Mouse (Mus musculus) MEL (cell line): ENCODE measurements around the gene 1700069L16Rik. TPM values are rescaled to one million over a fixed set of nuclear protein-coding genes. Genes with fewer than 3 reads are reported as not detected.

Source experiments
- DNase-seq: peaks from one replicate; pipeline ENCODE4 v3.0.0; 2011; ENCODE audit warnings: low read depth, low spot score
- H3K27ac ChIP-seq: 2 replicates; pipeline ENCODE4 v1.5.1; 2012; ENCODE audit warnings: low read depth, mild to moderate bottlenecking, control low read depth, low read length, moderate library complexity; ENCODE audit not compliant: control insufficient read depth
- H3K27me3 ChIP-seq, 2 experiments: fragments of 150-350 bp in 1 of 2; sonication (generic) in 1 of 2; 2 replicates each; pipeline ENCODE4 v1.6.1; 2012; ENCODE audit warnings: low read length in 2 of 2, mild to moderate bottlenecking in 2 of 2, improper control_type of control experiment in 1 of 2, moderate library complexity in 1 of 2; ENCODE audit not compliant: insufficient read depth in 2 of 2, control insufficient read depth in 1 of 2
- H3K36me3 ChIP-seq, 2 experiments: 2 replicates each; pipeline ENCODE4 v1.6.1; 2012 to 2014; ENCODE audit warnings: low read length in 2 of 2, improper control_type of control experiment in 1 of 2, inconsistent platforms in 1 of 2, mild to moderate bottlenecking in 1 of 2; ENCODE audit not compliant: insufficient read depth in 2 of 2, control insufficient read depth in 1 of 2
- H3K4me1 ChIP-seq, 2 experiments: fragments of 150-350 bp in 1 of 2; sonication (generic) in 1 of 2; 2 replicates each; pipeline ENCODE4 v1.6.1; 2012; ENCODE audit warnings: low read length in 2 of 2, improper control_type of control experiment in 1 of 2, mild to moderate bottlenecking in 1 of 2; ENCODE audit not compliant: insufficient read depth in 2 of 2, control insufficient read depth in 1 of 2
- H3K4me3 ChIP-seq, 2 experiments: fragments of 150-350 bp in 1 of 2; sonication (generic) in 1 of 2; 2 replicates each; pipeline ENCODE4 v1.5.1; 2012; ENCODE audit warnings: low read depth in 2 of 2, low read length in 2 of 2, mild to moderate bottlenecking in 2 of 2, moderate library complexity in 2 of 2, control low read depth in 1 of 2, improper control_type of control experiment in 1 of 2; ENCODE audit not compliant: control insufficient read depth in 1 of 2, insufficient read depth in 1 of 2
- H3K79me2 ChIP-seq: 2 replicates; pipeline ENCODE4 v1.6.1; 2012; ENCODE audit warnings: mild to moderate bottlenecking, low read length, moderate library complexity; ENCODE audit not compliant: control insufficient read depth, poor library complexity, insufficient read depth
- H3K9ac ChIP-seq: 2 replicates; pipeline ENCODE4 v1.6.1; 2012; ENCODE audit warnings: low read depth, mild to moderate bottlenecking, control low read depth, low read length, moderate library complexity; ENCODE audit not compliant: control insufficient read depth, poor library complexity, severe bottlenecking
- H3K9me3 ChIP-seq: fragments of 150-350 bp; sonication (generic); replicated peaks from 2 replicates; pipeline ENCODE4 v1.6.1; 2012; ENCODE audit warnings: mild to moderate bottlenecking, low read length, improper control_type of control experiment, moderate library complexity; ENCODE audit not compliant: insufficient read depth
- BHLHE40 ChIP-seq: IDR thresholded peaks from 2 replicates; pipeline ENCODE4 v1.6.1; 2012; ENCODE audit warnings: low read depth, mild to moderate bottlenecking, inconsistent platforms, low read length, improper control_type of control experiment, borderline replicate concordance
- CHD1 ChIP-seq: IDR thresholded peaks from 2 replicates; pipeline ENCODE4 v1.6.1; 2012; ENCODE audit warnings: low read depth, mild to moderate bottlenecking, inconsistent platforms, low read length, improper control_type of control experiment
- CHD2 ChIP-seq: IDR thresholded peaks from 2 replicates; pipeline ENCODE4 v1.6.1; 2011; ENCODE audit warnings: low read length, improper control_type of control experiment
- E2F4 ChIP-seq: IDR thresholded peaks from 2 replicates; pipeline ENCODE4 v1.6.1; 2011; ENCODE audit warnings: low read depth, low read length, improper control_type of control experiment, borderline replicate concordance
- ELF1 ChIP-seq: IDR thresholded peaks from 2 replicates; pipeline ENCODE4 v1.6.1; 2014; ENCODE audit warnings: low read depth, mild to moderate bottlenecking, inconsistent platforms, low read length, improper control_type of control experiment, moderate library complexity
- ETS1 ChIP-seq: IDR thresholded peaks from 2 replicates; pipeline ENCODE4 v1.6.1; 2012; ENCODE audit warnings: low read depth, mild to moderate bottlenecking, inconsistent platforms, low read length, improper control_type of control experiment, moderate library complexity
- GATA1 ChIP-seq: IDR thresholded peaks from 2 replicates; pipeline ENCODE4 v1.6.1; 2011; ENCODE audit warnings: low read depth, low read length, improper control_type of control experiment
- JUND ChIP-seq: IDR thresholded peaks from 2 replicates; pipeline ENCODE4 v1.6.1; 2011; ENCODE audit warnings: low read depth, mild to moderate bottlenecking, improper control_type of control experiment, low read length
- KAT2A ChIP-seq: conservative IDR thresholded peaks from 2 replicates; pipeline ENCODE4 v1.6.1; 2012; ENCODE audit warnings: low read depth, low read length, improper control_type of control experiment, inconsistent platforms
- MAX ChIP-seq: IDR thresholded peaks from 2 replicates; pipeline ENCODE4 v1.6.1; 2011; ENCODE audit warnings: low read length, improper control_type of control experiment
- MXI1 ChIP-seq: IDR thresholded peaks from 2 replicates; pipeline ENCODE4 v1.6.1; 2011; ENCODE audit warnings: mild to moderate bottlenecking, low read depth, low read length, improper control_type of control experiment
- MYB ChIP-seq: IDR thresholded peaks from 2 replicates; pipeline ENCODE4 v1.6.1; 2011; ENCODE audit warnings: mild to moderate bottlenecking, low read depth, low read length, improper control_type of control experiment
- NELFE ChIP-seq: IDR thresholded peaks from 2 replicates; pipeline ENCODE4 v1.6.1; 2011; ENCODE audit warnings: low read depth, low read length, improper control_type of control experiment
- POLR2AphosphoS2 ChIP-seq: IDR thresholded peaks from 2 replicates; pipeline ENCODE4 v1.6.1; 2011; ENCODE audit warnings: low read length, improper control_type of control experiment
- POLR2AphosphoS5 ChIP-seq: IDR thresholded peaks from 2 replicates; pipeline ENCODE4 v1.6.1; 2012; ENCODE audit warnings: low read depth, borderline replicate concordance, mild to moderate bottlenecking, inconsistent platforms, low read length, moderate library complexity, mixed read lengths
- RAD21 ChIP-seq: IDR thresholded peaks from 2 replicates; pipeline ENCODE4 v1.6.1; 2011; ENCODE audit warnings: mild to moderate bottlenecking, low read depth, low read length, improper control_type of control experiment
- TCF12 ChIP-seq: IDR thresholded peaks from 2 replicates; pipeline ENCODE4 v1.6.1; 2014; ENCODE audit warnings: low read depth, mild to moderate bottlenecking, inconsistent platforms, low read length, improper control_type of control experiment, moderate library complexity
- USF1 ChIP-seq: IDR thresholded peaks from 2 replicates; pipeline ENCODE4 v1.6.1; 2014; ENCODE audit warnings: low read depth, mild to moderate bottlenecking, inconsistent platforms, low read length, improper control_type of control experiment, moderate library complexity
- ZKSCAN1 ChIP-seq: IDR thresholded peaks from 2 replicates; pipeline ENCODE4 v1.6.1; 2012; ENCODE audit warnings: low read depth, mild to moderate bottlenecking, inconsistent platforms, low read length, improper control_type of control experiment, moderate library complexity
- polyA plus RNA-seq, 2 experiments: library from polyadenylated mRNA; stranded (reverse) in 1 of 2; unstranded in 1 of 2; fragments of >175 nt in 1 of 2; fragments of >200 nt in 1 of 2; gene quantifications; 2 replicates each; pipeline versions ENCODE4 v1.2.1 to v1.2.4; 2012; ENCODE audit warnings: low replicate concordance in 2 of 2, low read depth in 1 of 2; ENCODE audit not compliant: insufficient read length in 2 of 2, insufficient read depth in 1 of 2, missing spikeins in 1 of 2
- total RNA-seq: library from RNA; depleted of rRNA; stranded (reverse); fragments of 300-350 nt; gene quantifications from 2 replicates; pipeline ENCODE4 v1.2.3, GENCODE M21; 2012

The 1700069L16Rik gene
- total and polyA plus RNA-seq, 3 experiments = not detected

- TF ChIP-seq CHD2 = no peak
- TF ChIP-seq KAT2A = no peak
- TF ChIP-seq GATA1 = no peak
- TF ChIP-seq MAX = no peak
- TF ChIP-seq ETS1 = no peak
- no peak for TF ChIP-seq USF1
- TF ChIP-seq RAD21 = no peak
- no peak for TF ChIP-seq JUND
- TF ChIP-seq POLR2AphosphoS2 = no peak
- no peak for TF ChIP-seq NELFE
- no peak for TF ChIP-seq MYB
- H3K27me3 ChIP-seq = no peaks in the 10 kb centered on the region
- no peak for DNase-seq
- H3K79me2 ChIP-seq = no peaks in the 10 kb centered on the region
- no peak overlapping the region for H3K4me3 ChIP-seq
- no peak overlapping the region for H3K9ac ChIP-seq
- no peaks in the 10 kb centered on the region for H3K4me1 ChIP-seq
- no peak overlapping the region for H3K27ac ChIP-seq
- H3K9me3 ChIP-seq = no peaks in the 10 kb centered on the region
- no peaks in the 10 kb centered on the region for H3K36me3 ChIP-seq
These were observed 77.4 kb downstream of the 1700069L16Rik start for GRCm38 (mm10) chr5:113647141-113647540.

DNA sequence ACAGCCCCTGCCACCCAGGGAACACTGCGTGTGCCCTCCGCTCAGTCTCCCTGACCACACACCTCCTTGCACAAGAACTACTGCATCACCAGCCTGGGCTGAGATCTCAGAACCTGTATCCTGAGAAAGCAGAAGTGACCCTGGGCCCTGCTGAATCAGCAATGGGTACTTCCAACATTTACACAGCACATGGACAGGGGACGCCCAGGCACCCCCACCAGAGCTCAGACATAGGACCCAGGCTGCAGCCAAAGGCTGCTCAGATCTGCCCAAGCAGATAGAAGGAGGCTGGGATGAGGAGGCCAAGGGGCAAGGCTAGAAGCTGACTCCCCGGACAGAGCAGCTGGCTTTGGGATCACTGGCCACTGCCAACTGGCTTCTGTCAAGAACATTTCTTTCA lies 80.1 kb downstream of the 1700069L16Rik start:
- H3K9me3 ChIP-seq = no peaks in the 10 kb centered on the region
- TF ChIP-seq BHLHE40 (no peak), MXI1 (no peak), ZKSCAN1 (no peak), NELFE (no peak), E2F4 (no peak), TCF12 (no peak), KAT2A (no peak), MYB (no peak), CHD1 (no peak), POLR2AphosphoS5 (no peak), JUND (no peak), ELF1 (no peak)
- TF ChIP-seq, all 39 proteins: peak for 0
- H3K79me2 ChIP-seq = no peaks in the 10 kb centered on the region
- H3K4me1 ChIP-seq = no peaks in the 10 kb centered on the region
- no peak overlapping the region for H3K9ac ChIP-seq
- H3K36me3 ChIP-seq = no peaks in the 10 kb centered on the region
- no peak for DNase-seq
- H3K27me3 ChIP-seq = no peaks in the 10 kb centered on the region
- no peak overlapping the region for H3K27ac ChIP-seq
- no peak overlapping the region for H3K4me3 ChIP-seq
